Mouse (Mus musculus) adrenal gland, adult (tissue): ENCODE results near the gene Llgl2.
"Not testable (repeated sequence)": the region's sequence is repeated elsewhere in the genome, so short reads cannot be mapped to it uniquely, and the experiment has no call there.

ENCODE experiments used
- DNase-seq, 2 experiments: peaks; one replicate each; pipeline ENCODE4 v3.0.0; 2022 to 2023; ENCODE audit warnings: low spot score in 1 of 2; ENCODE audit not compliant: inconsistent age in 2 of 2

The Llgl2 gene

DNA sequence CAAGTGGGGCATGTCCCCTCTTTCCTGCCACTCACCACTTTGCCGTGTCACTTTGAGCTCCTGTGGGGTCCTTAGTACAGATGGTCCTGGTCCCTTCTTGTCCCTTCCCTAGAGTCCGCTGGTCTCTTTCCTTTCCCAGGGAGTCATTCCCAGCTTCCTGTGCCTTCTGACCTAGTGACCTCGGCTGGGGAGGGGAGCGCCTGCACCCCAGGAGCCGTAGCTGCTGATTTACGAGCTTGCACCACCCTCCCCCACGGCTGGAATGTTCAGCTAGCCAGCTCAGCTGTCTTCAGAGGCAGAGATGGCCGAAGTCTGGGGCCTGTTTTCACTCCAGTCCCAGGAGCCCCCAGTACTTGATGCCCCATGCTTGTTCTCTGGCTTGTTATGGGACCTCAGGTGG, 8.7 kb downstream of the Llgl2 start:
- DNase-seq = peak; percentile 59 to 66

DNA sequence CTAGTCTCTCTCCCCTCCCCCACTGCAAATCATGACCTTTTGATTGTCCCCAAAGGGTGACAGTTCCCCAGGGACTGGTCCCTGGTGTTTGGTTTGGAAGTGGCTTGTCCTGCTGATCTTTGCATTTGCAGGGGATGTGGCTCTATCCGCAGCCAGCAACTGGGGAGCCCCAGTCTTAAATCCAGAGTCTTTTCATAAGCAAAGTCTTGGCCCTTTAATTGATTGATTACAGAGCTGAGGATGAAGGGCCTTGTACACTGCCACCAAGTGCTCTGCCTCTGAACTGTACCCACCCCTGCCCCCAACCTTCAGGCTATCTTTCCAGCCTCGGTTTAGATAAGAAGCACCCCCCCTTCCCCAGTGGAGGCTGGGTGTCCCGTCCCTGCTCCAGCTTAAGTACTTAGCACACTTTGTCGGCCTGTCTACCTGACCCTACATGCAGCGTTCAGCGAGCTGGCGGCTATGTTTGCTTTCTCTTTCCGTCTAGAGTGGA, 9.2 kb downstream of the Llgl2 start:
- DNase-seq = no peak

DNA sequence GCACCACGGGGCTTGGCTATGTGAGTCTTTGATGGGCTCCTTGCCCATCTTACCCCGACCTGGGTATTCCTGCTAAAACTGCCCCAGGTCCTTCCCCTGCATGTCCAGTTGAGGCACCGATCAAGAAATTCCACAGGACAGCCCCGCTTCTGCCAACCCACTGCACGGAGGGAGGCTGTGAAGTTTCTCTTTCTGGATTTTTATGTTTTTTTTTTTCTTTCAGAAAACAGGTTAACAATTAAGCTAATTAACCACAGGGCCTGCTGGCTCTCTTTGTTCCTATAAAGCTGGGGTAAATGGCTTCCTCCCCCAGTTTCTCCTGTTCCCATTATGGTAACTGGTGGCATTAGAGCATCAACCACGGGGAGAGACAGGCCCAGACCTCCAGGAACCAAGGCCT, 10.2 kb downstream of the Llgl2 start:
- DNase-seq = no peak

DNA sequence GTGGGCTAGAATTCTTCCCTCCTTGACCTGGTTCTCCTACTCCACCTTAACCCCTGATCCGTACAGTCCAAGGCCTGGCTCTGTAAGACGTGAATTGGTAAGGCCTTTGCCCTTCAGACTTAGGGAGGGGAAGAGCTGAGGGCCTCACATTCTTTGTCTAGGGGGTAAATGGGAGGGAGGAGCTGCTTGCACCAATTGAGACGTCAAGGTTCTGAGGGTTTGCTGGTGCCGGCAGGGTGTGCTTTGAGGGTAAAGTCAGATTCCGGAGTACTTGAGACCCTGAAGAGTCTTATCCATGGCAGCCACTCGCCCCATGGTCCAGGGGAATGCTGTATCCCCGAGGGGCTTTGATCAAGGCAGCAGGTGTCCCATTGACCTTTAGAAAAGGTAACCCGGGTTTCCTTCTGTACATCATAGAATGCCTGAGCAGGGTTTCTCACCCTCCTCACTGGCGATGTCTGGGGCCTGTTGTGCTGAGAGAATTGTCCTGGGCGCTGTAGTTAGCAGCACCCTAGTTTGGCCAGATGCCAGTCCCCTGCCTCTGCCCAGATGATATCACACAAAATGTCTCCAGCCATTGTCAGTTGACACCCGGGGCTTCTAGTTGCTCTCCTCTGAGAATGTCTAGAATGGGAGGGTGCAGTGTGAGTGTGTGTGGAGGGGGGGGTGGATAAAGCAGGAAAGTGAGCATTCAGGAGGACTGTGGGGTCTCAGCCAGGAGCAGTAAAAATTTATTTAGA, 13.0 kb downstream of the Llgl2 start:
- DNase-seq = no peak

DNA sequence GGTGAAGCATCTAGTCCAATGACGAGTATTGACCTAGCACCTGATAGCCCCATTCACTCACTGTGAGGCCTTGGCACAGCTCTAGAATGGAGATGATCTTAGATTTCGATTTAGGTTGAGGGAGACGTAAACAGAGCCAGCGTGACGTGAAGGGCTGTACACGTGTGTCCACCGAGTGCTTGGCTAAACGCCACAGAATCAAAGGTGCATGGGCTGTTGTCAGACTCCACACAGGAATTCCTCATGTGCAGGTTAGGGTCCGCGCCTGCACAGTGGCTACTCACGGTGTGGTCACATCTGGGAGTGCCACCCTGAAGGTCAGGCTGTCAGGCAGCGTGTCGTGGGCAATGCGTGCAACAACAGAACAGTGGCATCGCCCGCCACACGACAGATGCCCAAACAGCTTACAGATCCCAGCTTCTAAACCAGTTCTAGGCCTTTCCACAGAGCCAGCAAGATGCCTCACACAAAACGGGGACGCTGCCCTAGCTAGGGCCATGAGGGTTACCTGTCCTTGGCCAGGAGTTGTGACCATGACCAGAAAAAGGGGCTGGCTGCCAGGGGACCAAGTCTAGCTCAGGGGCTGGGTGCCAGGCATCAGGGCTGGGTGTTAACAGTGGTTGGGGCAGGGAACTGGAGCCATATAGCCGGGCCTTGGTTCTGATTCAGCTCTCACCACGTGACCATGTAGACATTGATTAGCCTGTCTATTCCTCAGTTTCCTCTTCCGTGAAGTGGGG, 13.9 kb downstream of the Llgl2 start:
- DNase-seq = peak in 1 of 2 experiments; percentile 42

DNA sequence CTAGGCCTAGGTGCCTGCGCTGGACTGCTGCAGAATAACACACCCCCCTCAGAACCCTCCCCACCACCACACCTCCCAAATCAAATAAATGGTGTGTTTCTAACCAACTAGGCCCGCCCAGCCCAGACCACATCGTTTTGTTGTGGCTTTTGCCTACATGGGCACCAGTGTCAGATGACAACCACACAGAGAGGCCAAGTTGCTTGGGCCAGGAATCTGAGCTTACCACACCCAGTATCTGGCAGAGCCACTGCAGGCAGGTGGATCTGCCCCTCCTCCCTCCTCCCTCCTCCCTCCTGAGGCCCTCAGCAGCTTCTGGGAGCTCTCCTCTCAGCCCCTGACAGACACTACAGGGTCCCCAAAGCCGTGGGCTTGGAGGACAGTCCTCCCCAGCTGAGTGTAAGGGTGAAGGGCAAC, 15.1 kb downstream of the Llgl2 start:
- no peak for DNase-seq

DNA sequence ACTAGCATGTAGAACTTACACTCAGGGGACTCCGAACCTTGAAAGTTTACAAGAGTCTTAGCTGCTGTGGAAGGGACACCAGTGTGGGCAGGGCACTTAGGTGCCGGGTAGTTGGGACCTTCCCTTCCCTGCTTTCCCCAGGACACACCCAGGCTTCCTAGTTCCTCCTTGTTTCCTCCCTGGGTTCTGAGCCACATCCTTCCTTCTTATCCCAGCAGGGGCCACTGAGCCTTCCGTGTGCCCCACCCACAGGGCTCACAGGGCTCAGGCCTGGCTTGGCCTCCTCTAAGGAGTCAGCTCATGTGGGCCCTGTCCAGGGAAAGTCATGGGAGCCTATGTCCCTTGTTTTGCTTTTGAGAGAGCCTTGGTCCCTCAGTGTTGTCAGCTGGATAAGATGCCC, 15.9 kb downstream of the Llgl2 start:
- no peak for DNase-seq

DNA sequence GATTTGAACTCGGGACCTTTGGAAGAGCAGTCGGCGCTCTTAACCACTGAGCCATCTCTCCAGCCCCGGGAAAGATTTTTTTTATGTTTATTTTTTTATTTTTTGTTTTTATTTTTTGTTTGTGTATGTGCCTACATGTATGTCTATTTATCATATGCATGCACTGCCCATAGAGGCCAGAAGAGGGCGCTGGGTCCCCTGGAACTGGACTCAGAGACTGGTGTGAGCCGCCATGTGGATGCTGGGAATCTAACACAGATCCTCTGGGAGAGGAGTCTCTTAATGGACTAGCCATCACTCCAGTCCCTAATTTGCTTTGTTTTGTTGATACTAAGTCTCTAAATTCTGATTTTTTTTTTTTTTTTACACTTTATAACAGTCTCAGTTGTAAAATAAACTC, 17.2 kb downstream of the Llgl2 start:
- no peak for DNase-seq

DNA sequence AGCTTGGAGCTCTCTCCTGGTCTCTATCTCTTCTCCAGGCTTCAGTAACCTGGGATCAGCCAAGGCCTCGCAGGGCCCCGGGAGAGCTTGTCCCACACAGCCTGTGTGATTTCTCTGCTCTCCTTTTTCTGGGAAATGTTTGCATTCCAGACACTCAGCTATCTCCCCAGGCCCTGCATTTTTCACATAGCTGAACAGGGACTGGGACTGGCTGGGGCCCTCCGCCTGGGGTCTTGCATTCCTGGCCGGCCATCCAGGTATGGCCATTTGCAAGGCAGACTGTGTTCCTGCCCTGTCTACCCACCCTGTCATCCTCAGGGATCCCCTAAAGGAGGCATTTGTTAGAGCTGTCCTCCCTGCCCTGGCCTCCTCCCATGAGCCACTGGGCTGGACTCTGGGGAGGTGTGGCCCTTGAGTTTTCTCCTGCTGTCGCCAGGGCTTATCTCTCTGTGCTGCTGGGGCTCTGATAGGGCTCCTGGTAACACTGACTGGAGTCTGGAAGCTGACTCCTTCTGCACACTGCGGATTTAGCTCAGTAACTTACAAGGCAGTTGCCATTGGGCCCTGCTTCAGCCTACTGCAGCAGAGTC, 18.2 kb downstream of the Llgl2 start:
- DNase-seq = peak in 1 of 2 experiments; percentile 43

DNA sequence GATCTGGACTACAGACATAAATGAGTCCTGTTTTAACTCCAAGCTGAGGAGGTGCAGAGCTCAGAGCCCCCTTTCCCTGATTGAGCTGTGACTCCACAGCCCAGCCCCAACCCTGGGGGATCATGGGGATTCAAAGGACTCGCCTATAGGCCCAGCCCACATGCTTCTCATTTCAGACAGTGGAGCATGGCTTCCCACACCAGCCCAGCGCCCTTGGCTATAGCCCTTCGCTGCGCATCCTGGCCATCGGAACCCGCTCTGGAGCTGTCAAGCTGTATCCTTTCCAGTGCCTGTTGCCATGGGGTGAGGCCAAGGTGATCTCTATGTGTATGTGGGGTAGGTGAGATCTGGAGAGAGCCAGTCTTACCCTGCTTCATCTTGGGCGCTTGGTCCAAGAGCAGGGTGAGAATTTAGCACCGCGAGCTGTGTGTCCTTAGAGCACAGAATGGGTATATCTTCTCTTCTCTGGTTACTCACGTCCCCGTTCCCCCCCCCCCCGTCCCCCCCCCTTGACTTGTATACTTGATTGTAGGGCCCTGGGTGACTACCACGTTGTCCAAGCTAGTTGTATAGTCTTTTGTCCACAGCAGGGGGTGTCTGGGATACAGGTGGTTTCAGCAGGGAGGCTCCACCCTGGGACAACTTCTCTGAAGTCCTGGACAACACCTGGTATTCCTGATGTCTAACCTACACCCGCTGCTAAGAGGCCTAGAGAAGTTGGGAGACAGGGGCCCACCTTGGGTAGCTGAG, 19.5 kb downstream of the Llgl2 start:
- DNase-seq = no peak

DNA sequence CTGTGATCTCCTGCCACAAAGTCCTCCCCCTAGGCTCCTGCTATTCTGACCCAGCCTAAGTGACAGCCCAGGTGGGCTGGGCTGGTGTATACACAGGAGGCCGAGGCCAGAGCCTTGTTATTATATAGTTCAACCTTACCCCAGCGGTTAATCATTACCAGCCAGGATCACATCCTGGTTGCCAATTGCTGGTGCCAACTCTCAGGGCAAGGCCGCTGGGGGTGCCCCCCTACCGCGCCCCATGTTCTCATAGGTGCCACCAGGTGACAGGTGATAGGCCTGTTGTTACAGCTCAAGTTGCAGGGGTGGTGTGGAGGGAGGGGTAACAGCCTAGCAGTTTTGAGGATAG, 20.0 kb downstream of the Llgl2 start:
- DNase-seq = no peak

DNA sequence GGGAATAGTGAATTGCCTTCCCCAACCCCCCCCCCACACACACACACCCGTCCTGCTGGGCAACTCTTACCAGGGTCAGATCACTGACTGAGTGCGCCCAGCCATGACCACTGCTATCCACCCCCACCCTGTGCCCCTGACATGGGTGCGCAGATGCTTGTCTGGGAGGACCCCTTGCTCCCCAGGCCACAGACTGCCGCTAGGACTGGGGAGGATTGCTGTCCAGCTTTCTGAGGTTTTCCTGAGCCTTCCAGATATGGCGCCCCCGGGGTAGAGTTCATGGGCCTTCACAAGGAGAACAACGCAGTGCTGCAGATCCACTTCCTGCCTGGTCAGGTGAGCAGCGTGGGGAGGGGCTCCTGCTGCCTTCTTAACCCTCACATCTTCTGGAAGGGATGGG, 20.4 kb downstream of the Llgl2 start:
- DNase-seq = no peak

DNA sequence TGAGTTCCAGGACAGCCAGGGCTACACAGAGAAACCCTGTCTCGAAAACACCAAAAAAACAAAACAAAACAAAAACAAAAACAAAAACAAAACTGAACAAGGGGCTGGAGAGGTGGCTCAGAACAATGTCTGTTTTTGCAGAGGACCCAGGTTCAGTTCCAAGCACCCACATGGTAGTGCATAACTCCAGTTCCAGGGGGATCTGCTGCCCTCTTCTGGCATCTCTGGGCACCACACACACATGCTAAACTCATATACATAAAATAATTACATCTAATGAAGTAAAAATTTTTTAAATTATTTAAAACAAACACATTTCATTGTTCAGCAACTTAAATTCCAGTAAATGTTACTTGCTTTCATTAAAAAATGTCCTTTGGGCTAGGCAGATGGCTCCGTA, 22.0 kb downstream of the Llgl2 start:
- no peak for DNase-seq

DNA sequence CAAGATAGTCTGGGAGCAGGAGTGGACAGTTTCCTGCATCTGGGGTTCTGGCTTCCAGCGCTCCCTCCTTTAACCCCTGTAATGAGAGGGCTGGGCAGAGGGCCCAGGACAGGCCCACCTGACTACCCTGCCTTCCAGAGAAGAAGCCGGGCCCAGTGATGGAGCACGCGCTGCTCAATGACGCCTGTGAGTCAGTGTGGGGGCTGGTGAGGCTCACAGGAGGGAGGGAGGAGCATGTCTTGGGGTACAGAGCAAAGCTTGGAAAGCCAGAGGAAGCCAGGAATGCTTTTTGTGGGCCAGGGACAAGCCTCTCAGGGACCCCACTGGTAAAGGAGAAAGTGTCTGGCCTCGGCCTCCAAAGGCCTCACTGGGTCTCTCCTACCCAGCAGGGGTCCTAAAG, 30.8 kb downstream of the Llgl2 start:
- DNase-seq = no peak

DNA sequence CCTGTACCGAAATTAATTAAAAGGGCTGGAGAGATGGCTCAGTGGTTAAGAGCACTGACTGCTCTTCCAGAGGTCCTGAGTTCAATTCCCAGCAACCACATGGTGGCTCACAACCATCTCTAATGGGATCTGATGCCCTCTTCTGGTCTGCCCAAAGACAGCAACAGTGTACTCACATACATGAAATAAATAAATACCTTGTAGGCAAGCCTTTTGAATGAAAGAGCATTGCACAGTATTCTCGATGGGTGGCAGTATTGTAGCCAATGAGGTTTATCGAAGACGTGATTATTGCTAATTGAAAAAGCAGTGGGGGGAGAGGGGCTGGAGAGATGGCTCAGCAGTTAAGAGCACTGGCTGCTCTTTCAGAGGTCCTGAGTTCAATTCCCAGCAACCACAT, 33.3 kb downstream of the Llgl2 start:
- not testable (repeated sequence) for DNase-seq

DNA sequence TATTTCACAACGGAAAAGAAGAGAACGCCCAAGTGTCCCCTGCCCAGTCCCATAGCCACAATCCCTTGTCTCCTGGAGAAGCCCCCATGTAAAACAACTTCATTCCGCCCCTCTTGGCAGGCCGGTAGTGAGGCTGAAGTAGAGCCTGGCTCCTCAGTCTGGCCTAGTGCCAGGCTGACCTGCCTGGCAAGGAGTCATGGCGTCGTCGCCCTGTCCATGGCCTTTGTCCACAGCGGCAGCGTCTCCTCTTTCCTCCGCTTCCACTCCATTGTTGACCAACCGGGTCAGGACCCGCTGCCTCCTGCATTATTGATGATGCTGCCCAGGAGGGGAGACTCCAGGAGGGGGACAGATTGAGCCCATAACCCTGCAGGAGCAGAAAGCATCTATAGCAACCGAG, 34.1 kb downstream of the Llgl2 start:
- peak in 1 of 2 experiments; percentile 43 for DNase-seq

DNA sequence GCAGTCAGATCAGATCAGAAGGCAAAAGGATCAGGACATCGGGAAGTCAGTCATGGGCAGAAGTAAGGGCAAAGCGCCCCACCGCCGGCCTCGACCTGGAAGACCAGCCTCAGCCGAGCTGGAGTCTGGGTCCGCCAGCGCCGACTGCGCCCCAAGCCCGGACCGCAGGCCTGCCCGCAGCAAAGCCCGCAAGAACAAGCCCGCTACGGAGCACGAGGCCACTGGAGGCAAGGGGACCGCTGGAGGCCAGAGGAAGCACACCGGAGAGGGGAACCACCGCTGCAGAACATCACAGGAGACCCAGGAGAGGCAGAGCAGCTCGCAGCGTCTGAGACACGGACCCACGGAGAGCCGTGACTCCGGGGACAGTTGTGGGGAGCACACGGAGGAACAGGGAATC, 34.5 kb downstream of the Llgl2 start, which contains the start of gene Myo15b:
Gene Myo15b (plus strand): TSS at position 53 of the 400 bp plus-strand sequence.
- DNase-seq = no peak

DNA sequence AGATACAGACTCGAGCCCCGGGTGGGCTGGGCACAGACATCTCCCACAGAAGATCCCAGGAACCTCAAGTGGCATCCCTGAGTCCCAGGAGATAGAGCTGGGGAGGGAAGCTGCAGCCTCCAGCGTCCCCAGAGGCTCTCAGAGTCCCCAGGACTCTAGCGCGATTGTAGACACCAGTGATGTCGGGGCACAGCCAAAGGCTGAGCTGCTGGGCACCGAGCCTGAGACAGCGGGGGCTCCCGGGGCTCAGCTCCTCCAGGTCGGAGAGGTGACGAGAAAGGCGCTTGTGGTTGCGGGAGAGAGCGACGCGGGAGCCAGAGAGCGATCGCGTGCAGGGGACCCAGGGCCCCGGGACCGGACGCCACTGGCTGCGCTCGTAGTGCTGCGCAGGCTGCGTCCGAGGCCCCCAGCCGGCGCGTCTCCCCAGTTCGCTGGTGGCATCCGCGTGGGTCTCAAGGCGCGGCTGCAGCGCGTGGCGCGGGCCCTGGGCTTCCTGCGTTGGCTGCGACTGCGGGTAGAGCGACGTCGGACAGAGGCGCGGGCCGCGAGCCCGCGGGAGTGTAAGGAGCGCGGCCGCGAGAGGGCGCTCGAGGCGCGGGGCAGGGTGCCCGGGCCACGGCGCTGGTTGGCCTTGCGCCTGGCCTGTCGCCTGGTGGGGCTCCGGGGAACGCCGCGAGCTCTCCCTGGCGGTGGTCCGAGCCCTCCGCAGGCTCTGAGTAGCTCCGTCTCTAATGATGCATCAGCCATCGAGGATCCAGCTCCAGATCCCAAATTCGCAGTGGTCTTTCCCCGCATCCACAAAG, 35.5 kb downstream of the Llgl2 start:
- peak; percentile 91 to 95 for DNase-seq

DNA sequence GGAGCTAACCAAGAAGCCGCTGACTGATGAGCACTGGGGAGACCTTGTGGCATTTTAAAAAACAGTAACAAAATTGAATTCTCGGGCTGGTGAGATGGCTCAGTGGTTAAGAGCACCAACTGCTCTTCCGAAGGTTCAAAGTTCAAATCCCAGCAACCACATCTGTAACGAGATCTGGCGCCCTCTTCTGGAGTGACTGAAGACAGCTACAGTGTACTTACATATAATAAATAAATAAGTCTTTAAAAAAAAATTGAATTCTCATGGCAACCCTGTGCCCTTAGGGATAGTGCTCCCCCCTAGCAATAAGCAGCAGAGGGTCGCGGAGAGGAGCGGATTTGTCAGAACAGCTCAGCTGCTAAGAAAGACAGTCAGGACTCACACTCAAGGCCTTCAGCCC, 40.0 kb downstream of the Llgl2 start:
- DNase-seq = no peak

DNA sequence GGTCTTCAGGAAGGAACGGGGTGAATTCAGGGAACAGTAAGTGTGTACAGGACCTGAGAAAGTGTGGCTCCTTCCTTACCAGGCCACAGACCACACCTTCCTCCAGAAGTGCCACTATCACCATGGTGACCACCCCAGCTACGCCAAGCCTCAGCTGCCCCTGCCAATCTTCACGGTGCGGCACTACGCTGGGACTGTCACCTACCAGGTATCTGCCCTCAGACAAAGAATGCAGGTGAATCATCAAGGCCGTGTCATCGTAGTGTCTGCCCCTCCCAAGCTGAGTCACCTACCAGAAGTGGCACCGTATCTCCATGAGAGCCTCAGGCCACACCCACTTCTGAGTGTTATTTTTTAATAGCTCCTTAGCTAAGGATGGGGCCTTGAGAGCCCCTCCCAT, 45.5 kb downstream of the Llgl2 start:
- peak; percentile 37 to 49 for DNase-seq

DNA sequence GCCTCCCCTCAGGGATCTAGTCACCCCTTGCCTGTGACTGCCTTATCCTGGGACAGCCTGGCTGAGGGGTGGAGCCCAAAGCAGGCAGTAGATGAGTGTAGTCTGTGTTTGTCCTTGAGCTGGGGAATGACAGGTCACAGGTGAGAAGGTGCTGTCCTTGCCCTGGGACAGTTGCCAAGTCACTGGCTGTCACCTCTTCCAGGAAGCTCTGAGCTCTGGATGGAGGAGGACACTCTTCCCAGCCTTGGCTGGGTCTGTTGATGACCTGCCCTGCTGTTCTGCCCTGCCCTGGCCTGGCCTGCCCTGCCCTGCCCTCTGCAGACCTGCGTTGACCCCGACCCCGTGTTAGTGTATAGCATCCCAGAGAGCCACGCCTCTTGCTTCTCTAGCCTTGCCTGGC, 48.6 kb downstream of the Llgl2 start:
- no peak for DNase-seq
